Mouse (Mus musculus): ENCODE measurements around the gene Tmem132e.

Gene Tmem132e

GRCm38 (mm10) chr11:82388371-82389313 lies at the start of gene Tmem132e:
Tmem132e (plus strand) TSS chr11:82388900.
- DNase-seq: peak; percentile 23 to 54

- DNase-seq: no peak
These were observed 48.7 kb upstream of the Tmem132e start for GRCm38 (mm10) chr11:82339921-82340401.

DNA sequence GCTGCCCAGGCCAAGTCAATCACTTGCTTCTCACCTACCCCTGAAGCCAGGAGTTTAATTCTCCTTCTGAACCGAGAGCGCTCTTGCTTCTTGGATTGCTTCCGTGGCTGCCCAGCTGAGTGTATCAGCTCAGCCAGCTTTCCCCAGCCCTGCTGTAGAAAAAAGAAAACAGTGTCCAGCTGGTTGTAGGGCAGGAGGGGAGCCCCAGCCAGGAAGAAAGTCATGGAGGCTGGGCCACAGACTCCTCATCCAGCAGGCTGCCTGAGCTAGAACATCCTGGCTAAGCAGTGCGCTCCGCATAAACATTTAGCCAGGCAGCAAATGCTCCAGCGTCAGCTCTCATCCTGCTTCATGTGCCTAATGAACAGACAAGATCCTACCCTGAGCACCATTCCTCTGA lies 48.3 kb upstream of the Tmem132e start:
- DNase-seq: no peak

GRCm38 (mm10) chr11:82340900-82341299 lies 47.8 kb upstream of the Tmem132e start:
- DNase-seq: no peak

GRCm38 (mm10) chr11:82351039-82351438 lies 37.7 kb upstream of the Tmem132e start:
- DNase-seq: no peak

GRCm38 (mm10) chr11:82370151-82370550 lies 18.5 kb upstream of the Tmem132e start:
- no peak for DNase-seq

- no peak for DNase-seq
These were observed 17.1 kb upstream of the Tmem132e start for GRCm38 (mm10) chr11:82371577-82371976.

DNA sequence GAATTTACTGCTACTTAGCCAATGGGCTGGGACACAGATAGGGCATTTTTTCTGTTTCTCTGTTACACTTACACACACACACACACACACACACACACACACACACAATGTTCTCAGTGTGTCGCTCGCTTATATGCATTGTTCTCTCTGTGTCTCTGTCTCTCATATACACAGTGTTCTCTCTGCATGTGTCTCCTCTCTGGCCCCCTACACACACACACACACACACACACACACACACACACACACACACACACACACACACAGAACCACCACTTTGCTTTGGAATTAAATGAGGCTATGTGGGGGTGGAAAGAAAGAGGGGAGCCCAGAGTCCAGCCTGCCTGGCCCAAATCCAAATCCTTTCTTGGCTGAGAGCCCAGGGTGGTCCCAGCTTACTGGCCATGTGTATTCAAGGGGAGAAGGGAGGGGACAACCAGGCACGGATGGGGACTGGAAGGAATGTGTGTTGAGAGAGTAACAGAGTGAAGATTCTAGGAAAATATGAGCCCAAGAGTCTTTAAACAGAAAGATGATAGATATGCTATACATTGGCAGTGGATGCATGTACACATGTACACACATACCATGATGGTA lies 8.0 kb upstream of the Tmem132e start:
- no peak for DNase-seq

DNA sequence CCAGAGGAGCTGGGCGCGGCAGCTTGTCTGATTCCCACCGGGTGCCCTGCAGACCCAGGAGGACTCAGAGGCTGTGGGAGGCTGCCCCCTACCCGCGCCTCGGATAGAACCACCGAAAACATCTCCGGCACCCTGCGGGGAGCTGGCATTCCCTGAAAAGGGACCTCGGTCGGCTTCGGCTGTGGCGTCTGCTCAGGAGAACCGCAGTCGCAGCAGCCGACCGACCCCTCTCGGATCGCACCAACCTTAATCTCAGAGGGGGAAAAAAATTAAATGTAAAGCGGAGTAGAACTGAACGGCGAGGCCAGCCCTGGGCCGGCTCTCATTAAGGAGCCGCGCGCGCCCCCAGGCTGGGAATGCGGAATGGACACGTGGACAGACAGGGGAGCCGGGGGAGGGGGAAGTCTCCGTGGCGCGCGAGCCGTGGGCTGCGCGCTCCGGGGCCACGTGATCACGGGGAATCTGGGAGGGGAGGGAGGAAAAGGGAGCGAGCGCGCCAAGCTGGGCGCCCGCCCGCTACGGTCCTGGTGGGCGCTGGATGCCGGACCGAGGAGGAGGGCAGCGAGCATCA lies 1.6 kb upstream of the Tmem132e start:
- peak; percentile 71 for DNase-seq

DNA sequence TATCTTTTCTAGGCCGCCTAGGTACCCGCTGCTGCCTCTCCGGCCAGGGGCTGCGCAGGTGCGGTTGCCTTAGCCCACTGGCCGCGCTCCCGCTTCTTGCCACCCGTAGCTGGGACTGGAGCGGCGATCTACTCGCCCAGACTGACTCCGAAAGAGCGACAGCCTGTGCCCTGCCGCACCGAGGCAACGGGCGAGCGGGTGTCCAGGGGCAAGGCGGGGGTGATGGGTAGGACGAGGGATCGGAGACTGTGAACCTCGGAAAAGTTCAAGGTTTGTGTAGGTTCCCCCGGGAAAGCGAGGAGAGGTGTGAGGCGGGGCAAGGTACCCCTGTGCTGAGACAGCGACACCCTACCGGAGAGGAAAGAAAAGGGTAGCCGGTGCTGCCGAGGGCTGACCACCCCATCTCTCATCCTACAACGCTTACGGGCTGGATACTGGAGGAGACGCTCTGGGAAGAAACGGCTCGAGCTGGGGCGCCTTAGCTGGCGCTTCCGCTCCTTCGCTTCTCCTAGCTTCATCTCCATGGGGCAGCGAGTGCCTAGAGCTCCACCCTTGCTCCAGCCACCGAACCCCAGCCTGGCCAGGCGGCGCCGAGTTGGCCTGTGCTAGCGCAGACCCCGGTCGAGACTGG lies 874 bp upstream of the Tmem132e start:
- peak; percentile 24 to 48 for DNase-seq

DNA sequence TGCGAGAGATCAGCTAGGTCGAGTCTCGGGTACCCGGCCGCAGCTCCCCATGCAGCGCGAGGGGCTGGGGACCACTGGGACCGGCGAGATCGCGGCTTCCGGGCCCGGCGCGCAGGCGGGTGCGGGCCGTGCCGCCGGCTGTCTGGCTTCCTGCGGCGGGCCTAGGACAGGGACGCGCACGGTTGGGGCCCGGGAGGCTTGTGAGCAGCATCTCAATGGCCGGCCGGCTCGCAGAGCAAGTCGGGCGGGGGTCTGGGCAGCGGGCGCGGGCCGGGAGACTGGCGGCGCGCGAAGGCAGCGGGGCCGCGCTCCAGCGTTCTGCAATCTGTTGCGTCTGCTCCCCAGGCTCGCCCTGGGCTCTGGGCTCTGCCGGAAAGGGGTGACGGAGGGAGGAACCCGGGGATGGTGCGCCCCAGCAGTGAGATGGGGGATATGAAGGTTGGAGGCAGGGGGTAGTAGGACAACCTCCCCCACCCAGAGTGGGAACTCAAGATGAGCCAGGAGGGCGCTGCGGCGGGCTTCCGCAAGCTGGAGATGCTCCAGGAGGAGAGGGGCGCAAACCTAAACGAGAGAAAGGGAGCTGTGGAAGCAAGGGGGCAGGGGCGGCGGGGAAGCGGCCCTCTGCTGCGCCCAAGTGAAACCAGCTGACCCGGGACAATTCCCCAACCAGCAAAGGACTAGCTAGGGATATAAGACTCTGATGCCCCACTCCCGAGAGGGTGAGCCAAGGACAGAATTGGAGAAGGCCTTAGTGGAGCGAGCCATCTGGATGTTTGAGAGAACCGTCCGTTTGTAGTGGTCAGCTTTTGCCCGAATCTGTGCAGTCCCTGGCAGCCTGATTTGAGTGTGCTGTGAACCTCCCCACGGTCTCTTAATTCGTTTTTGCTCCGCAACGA lies 944 bp downstream of the Tmem132e start:
- DNase-seq: peak; percentile 17 to 41

- peak; percentile 37 to 43 for DNase-seq
These were observed 3.6 kb downstream of the Tmem132e start for GRCm38 (mm10) chr11:82392341-82392740.

- DNase-seq: peak in 1 of 2 experiments; percentile 45
These were observed 10.9 kb downstream of the Tmem132e start for GRCm38 (mm10) chr11:82399621-82400020.

- no peak for DNase-seq
These were observed 16.9 kb downstream of the Tmem132e start for GRCm38 (mm10) chr11:82405641-82406040.

- no peak for DNase-seq
These were observed 17.9 kb downstream of the Tmem132e start for GRCm38 (mm10) chr11:82406358-82407221.

- DNase-seq: no peak
These were observed 23.8 kb downstream of the Tmem132e start for GRCm38 (mm10) chr11:82412496-82412895.

- no peak for DNase-seq
These were observed 29.8 kb downstream of the Tmem132e start for GRCm38 (mm10) chr11:82418337-82419041.

DNA sequence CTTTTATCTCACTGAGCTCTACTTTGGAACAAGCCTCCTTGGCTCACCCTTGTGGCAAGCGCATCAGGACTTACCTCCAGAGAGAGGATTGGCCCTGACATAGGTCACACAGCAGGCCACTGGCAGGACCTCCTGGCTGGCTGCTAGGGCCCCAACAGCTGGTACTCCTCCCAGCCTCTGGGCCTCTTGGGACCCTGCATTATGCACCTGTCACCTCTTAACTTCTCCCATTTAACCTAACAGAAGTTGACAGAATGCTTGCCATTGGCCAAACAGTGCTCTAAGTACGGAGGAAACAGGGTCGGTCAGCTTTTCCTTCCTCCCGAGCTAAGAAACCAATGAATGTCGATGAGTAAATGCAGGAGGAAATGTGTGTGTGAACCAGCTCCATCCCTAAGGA lies 33.2 kb downstream of the Tmem132e start:
- no peak for DNase-seq

DNA sequence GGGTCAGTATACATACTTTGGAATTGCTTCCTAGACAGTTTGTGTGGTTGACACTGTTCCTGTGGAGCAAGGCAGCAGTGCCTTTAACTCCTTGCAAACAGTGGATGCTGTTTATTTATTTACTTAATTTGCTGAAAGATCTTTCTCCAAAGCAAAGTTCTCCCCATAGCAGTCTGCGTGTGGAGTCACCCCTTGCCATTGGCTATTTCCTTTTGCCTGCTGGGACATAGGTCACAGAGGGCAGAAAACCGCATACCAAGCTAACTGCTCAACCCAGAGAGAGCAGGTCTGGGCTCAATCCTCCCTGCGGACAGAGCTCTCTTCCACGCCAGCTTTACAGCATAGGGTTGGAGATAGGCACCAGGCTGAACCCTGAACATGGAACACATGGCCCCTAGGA lies 34.8 kb downstream of the Tmem132e start:
- no peak for DNase-seq

DNA sequence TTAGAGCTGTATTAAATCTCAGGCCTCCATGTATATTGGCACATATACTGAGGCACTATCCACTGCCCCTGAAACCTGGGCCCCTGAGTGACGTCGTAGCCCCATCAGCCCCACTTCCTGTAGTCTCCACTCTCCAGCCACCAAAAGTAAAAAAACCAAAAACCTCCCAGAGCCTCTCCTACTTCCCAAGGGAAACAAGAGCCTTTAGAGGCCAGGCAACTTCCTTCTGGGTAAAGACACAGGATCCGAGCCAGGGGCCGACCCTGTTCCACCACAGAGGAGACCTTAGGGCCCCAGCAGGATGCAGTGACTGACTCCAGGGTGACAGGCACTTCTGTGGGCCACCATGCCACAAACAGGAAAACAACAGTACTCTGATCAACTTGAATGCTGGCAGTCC lies 40.1 kb downstream of the Tmem132e start:
- no peak for DNase-seq
